Comparison of ENCODE assay signal across 8 mouse cellular contexts in the genomic region with DNA sequence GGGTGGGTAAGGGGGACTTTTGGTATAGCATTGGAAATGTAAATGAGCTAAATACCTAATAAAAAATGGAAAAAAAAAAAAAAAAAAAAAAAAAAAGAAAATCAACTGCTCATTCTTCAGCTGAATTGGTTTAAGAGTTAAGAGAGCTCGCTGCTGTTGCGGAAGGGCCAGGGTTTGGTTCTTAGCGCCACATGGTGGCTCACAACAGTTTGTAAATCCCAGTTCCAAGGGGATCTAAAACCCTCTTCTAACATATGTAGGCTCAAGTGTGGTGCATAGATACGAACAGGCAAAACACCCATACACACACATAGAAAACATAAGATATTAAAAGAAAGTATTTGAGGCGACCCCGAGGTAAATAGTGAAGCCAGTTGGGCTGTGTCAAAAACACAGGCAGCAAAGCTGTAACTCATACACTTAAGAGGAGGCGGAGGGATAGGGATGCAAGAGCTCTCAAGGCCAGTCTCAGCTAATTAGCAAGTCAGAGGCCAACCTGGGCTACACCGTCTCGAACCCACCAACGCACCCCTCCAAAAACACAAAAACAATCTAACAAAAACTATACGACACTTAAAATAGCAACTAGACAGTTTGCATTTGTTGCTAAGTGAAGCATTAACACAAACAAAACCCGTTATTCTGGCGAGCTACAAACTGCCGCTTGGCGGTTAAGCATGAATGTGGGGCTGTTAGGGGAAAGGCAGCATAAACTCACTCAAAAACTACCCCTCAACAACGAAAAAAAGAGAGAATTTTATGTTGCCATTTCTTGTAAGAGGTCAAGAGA. TPM values are rescaled to one million over a fixed set of nuclear protein-coding genes. Genes with fewer than 3 reads are reported as not detected.
A peak's percentile ranks its signal among the peaks of the same experiment; 100 is the strongest.
DNase-seq lines count a peak whose midpoint lies in the region; ATAC-seq lines count a peak whose summit lies in the region.

No protein-coding gene starts in this region.

- no peaks in the 10 kb centered on the region; the same call in 1 of the 2 replicates for H3K36me3 ChIP-seq in neural tube, embryonic 11.5 days (ENCODE audit: control insufficient read depth, insufficient read depth, low read length)
- H3K36me3 ChIP-seq in neural tube, embryonic 13.5 days, result peaks cover 26% of the 10 kb centered on the region

- H3K4me3 ChIP-seq in neural tube, embryonic 11.5 days (ENCODE audit: low read depth, low read length), result peak overlapping the region; percentile 87
- peak overlapping the region; percentile 93 for H3K4me3 ChIP-seq in neural tube, embryonic 13.5 days

- H3K9ac ChIP-seq in neural tube, embryonic 11.5 days (ENCODE audit: low read length), result peak overlapping the region; percentile 74
- H3K9ac ChIP-seq in neural tube, embryonic 13.5 days, result peak overlapping the region; percentile 84

- H3K9me3 ChIP-seq in neural tube, embryonic 11.5 days (ENCODE audit: control insufficient read depth, low read length), result no peaks in the 10 kb centered on the region
- H3K9me3 ChIP-seq in neural tube, embryonic 13.5 days, result no peaks in the 10 kb centered on the region

- peak overlapping the region; percentile 79 for H3K4me2 ChIP-seq in neural tube, embryonic 11.5 days (ENCODE audit: low read depth)
- peak overlapping the region; percentile 95 for H3K4me2 ChIP-seq in neural tube, embryonic 13.5 days

- WGBS in neural tube, embryonic 11.5 days, result 37% methylated on average over 16 of the region's 16 CpGs
- WGBS in neural tube, embryonic 13.5 days, result 43% methylated on average over 16 of the region's 16 CpGs

- H3K4me1 ChIP-seq in neural tube, embryonic 11.5 days (ENCODE audit: control insufficient read depth, insufficient read depth, low read length), result peaks cover 5% of the 10 kb centered on the region
- H3K4me1 ChIP-seq in neural tube, embryonic 13.5 days (replicated peaks), result peaks cover 15% of the 10 kb centered on the region

- no peaks in the 10 kb centered on the region for H3K27me3 ChIP-seq in neural tube, embryonic 11.5 days (ENCODE audit: control insufficient read depth, insufficient read depth, low read length)
- H3K27me3 ChIP-seq in neural tube, embryonic 13.5 days, result no peaks in the 10 kb centered on the region

- no peak for ATAC-seq in neural tube, embryonic 11.5 days (ENCODE audit: insufficient read depth, low FRiP score, low TSS enrichment)
- ATAC-seq in inflammation-experienced regulatory T-cells, adult 6 months, result peak; percentile 20
- no peak for ATAC-seq in neural tube, embryonic 13.5 days (ENCODE audit: low read depth)

- H3K27ac ChIP-seq in neural tube, embryonic 11.5 days (ENCODE audit: low read depth, low read length), result no peak overlapping the region
- peak overlapping the region; percentile 85 for H3K27ac ChIP-seq in neural tube, embryonic 13.5 days (replicated peaks)

- no peak for DNase-seq in neural tube, embryonic 11.5 days (ENCODE audit: low spot score)
- no peak for DNase-seq in neural tube, embryonic 10.5 days (ENCODE audit: extremely low spot score, low spot score)
- peak; percentile 4 for DNase-seq in embryo, embryonic 11 days
- DNase-seq in thymus, adult 18-20 months, result no peak
- no peak for DNase-seq in adrenal gland, postnatal 10 days
- no peak for DNase-seq in adrenal gland, adult 8-10 months

RNA-seq across cellular contexts. Expression of a gene that starts 0.8 kb away (rescaled TPM):
- polyA plus RNA-seq in neural tube, embryonic 11.5 days (2014; fragmentation: Nextera tagmentation; extraction: Ambion mirVana), result 33.7 and 34.3 TPM in 2 replicates
- 10 to 100 TPM; 16.3 to 18.2 (median 17.2) TPM for polyA plus RNA-seq in inflammation-experienced regulatory T-cells, adult 6 months (2017; shearing (Covaris generic))
- 11.1 and 14.3 TPM in 2 replicates for polyA plus RNA-seq in neural tube, embryonic 13.5 days (2015; fragmentation: Nextera tagmentation; extraction: Ambion mirVana)
- total RNA-seq in adrenal gland, postnatal 10 days (2021), result 10 to 100 TPM; 47.6 to 50.1 TPM
- 10 to 100 TPM; 38.7 to 52.2 (median 44.5) TPM for total RNA-seq in adrenal gland, adult 8-10 months (2022)

RNA-seq across cellular contexts. Expression of a gene that starts 34.7 kb away (rescaled TPM):
- 7.3 and 7.4 TPM in 2 replicates for polyA plus RNA-seq in neural tube, embryonic 11.5 days (2014; fragmentation: Nextera tagmentation; extraction: Ambion mirVana)
- 1 to 10 TPM; 6.1 to 7.4 (median 7.4) TPM for polyA plus RNA-seq in inflammation-experienced regulatory T-cells, adult 6 months (2017; shearing (Covaris generic))
- 6.5 and 6.7 TPM in 2 replicates for polyA plus RNA-seq in neural tube, embryonic 13.5 days (2015; fragmentation: Nextera tagmentation; extraction: Ambion mirVana)
- total RNA-seq in adrenal gland, postnatal 10 days (2021), result 10 to 100 TPM; 12.6 to 13.0 TPM
- 10 to 100 TPM; 10.1 to 14.3 (median 12.9) TPM for total RNA-seq in adrenal gland, adult 8-10 months (2022)

RNA-seq across cellular contexts. Expression of a gene that starts 36.1 kb away (rescaled TPM):
- 79.7 and 89.6 TPM in 2 replicates for polyA plus RNA-seq in neural tube, embryonic 11.5 days (2014; fragmentation: Nextera tagmentation; extraction: Ambion mirVana)
- polyA plus RNA-seq in inflammation-experienced regulatory T-cells, adult 6 months (2017; shearing (Covaris generic)), result 10 to 100 TPM; 21.3 to 26.7 (median 25.5) TPM
- 74.5 and 75.3 TPM in 2 replicates for polyA plus RNA-seq in neural tube, embryonic 13.5 days (2015; fragmentation: Nextera tagmentation; extraction: Ambion mirVana)
- 10 to 100 TPM; 70.6 to 78.6 TPM for total RNA-seq in adrenal gland, postnatal 10 days (2021)
- 100 to 1,000 TPM in 3 of 4 experiments, 10 to 100 TPM in 1; 97.1 to 142 (median 126) TPM for total RNA-seq in adrenal gland, adult 8-10 months (2022)

RNA-seq across cellular contexts. Expression of a gene that starts 59.3 kb away (rescaled TPM):
- 11.4 and 16.4 TPM in 2 replicates for polyA plus RNA-seq in neural tube, embryonic 11.5 days (2014; fragmentation: Nextera tagmentation; extraction: Ambion mirVana)
- not detected for polyA plus RNA-seq in inflammation-experienced regulatory T-cells, adult 6 months (2017; shearing (Covaris generic))
- not detected in 2 replicates for polyA plus RNA-seq in neural tube, embryonic 13.5 days (2015; fragmentation: Nextera tagmentation; extraction: Ambion mirVana)
- not detected for total RNA-seq in adrenal gland, postnatal 10 days (2021)
- total RNA-seq in adrenal gland, adult 8-10 months (2022), result not detected
